Mouse (Mus musculus) megakaryocyte, embryonic 14.5 days (primary cell): Measurements from ENCODE around the gene Arhgap15.

Experiments
- FLI1 ChIP-seq: IDR thresholded peaks from 2 replicates; pipeline ENCODE4 v1.6.1; 2012; ENCODE audit warnings: low read length, inconsistent platforms, mixed read lengths
- GATA1 ChIP-seq: IDR thresholded peaks from 3 replicates; pipeline ENCODE4 v1.6.1; 2012; ENCODE audit warnings: mixed read lengths, low read length, inconsistent platforms, borderline replicate concordance

GRCm38 (mm10) chr2:44010249-44010648 lies 261.6 kb downstream of the Arhgap15 start:
- TF ChIP-seq GATA1 (no peak), FLI1 (no peak)
